Mouse (Mus musculus) myocyte (in vitro differentiated cells): Measurements from ENCODE around the gene Pacsin1.

Experiments used
- E2F4 ChIP-seq: IDR thresholded peaks from one replicate; pipeline ENCODE4 v1.6.1; 2011; ENCODE audit warnings: mild to moderate bottlenecking, control low read depth, moderate library complexity; ENCODE audit not compliant: insufficient read depth
- MAX ChIP-seq: IDR thresholded peaks from one replicate; pipeline ENCODE4 v1.6.1; 2011; ENCODE audit warnings: low read depth, mild to moderate bottlenecking, control low read depth
- MYOD1 ChIP-seq, 3 experiments: IDR thresholded peaks; one replicate each; pipeline ENCODE4 v1.6.1; 2011; ENCODE audit warnings: control low read depth in 2 of 3, low read depth in 2 of 3, mild to moderate bottlenecking in 2 of 3, moderate library complexity in 1 of 3; ENCODE audit not compliant: insufficient read length in 2 of 3, control insufficient read depth in 1 of 3
- MYOG ChIP-seq, 3 experiments: IDR thresholded peaks; one replicate each; pipeline ENCODE4 v1.6.1; 2011; ENCODE audit warnings: control low read depth in 2 of 3, low read depth in 2 of 3, mild to moderate bottlenecking in 2 of 3; ENCODE audit not compliant: insufficient read length in 2 of 3, control insufficient read depth in 1 of 3, insufficient read depth in 1 of 3
- POLR2A ChIP-seq: IDR thresholded peaks from one replicate; pipeline ENCODE4 v1.6.1; 2011; ENCODE audit warnings: low read depth, mild to moderate bottlenecking, control low read depth, moderate library complexity; ENCODE audit not compliant: insufficient read length
- POLR2AphosphoS2 ChIP-seq: IDR thresholded peaks from one replicate; pipeline ENCODE4 v1.6.1; 2011; ENCODE audit warnings: low read depth, control low read depth; ENCODE audit not compliant: insufficient read length
- REST ChIP-seq: IDR thresholded peaks from one replicate; pipeline ENCODE4 v1.6.1; 2011; ENCODE audit warnings: mild to moderate bottlenecking, control low read depth, moderate library complexity; ENCODE audit not compliant: insufficient read depth, insufficient read length
- TCF12 ChIP-seq: IDR thresholded peaks from one replicate; pipeline ENCODE4 v1.6.1; 2011; ENCODE audit warnings: mild to moderate bottlenecking, control low read depth; ENCODE audit not compliant: poor library complexity, insufficient read depth, severe bottlenecking
- TCF3 ChIP-seq: IDR thresholded peaks from one replicate; pipeline ENCODE4 v1.6.1; 2011; ENCODE audit warnings: low read depth, control low read depth; ENCODE audit not compliant: insufficient read length
- USF1 ChIP-seq: IDR thresholded peaks from one replicate; pipeline ENCODE4 v1.6.1; 2011; ENCODE audit warnings: low read depth, mild to moderate bottlenecking, control low read depth, moderate library complexity

GRCm38 (mm10) chr17:27707954-27708661 is 52.8 kb downstream of the Pacsin1 start:
- TF ChIP-seq POLR2A, result no peak
- TF ChIP-seq TCF12, result no peak
- no peak for TF ChIP-seq E2F4
- peak in 1 of 3 experiments; percentile 22 for TF ChIP-seq MYOD1 (IDR thresholded peaks at IDR 0.05; ENCODE audit: control insufficient read depth in 1 of 3, insufficient read length in 2 of 3, low read depth in 2 of 3)
- no peak for TF ChIP-seq MAX
- no peak for TF ChIP-seq MYOG (IDR thresholded peaks at IDR 0.05; ENCODE audit: control insufficient read depth in 1 of 3, insufficient read depth in 1 of 3, insufficient read length in 2 of 3, low read depth in 2 of 3)
- TF ChIP-seq POLR2AphosphoS2, result no peak
- no peak for TF ChIP-seq USF1
- TF ChIP-seq REST, result no peak
- TF ChIP-seq TCF3, result no peak
